In the genomic region with DNA sequence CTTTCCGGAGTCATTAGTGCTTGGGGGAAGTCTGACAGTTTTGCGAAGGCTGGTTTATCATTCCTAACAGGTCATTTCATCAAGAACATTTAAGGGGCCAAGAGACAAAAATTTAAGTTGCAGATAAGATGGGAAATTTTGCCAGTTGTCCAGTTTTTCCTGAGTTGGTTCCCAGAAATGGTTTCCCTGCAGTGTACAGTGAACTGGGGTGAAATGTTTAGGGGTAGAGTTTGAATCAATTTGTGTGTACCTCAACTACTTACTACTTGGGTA, we compare ENCODE assay signal across 8 mouse cellular contexts. TPM values are rescaled to one million over a fixed set of nuclear protein-coding genes. Genes with fewer than 3 reads are reported as not detected.
DNase-seq lines count a peak whose midpoint lies in the region; ATAC-seq and TF ChIP-seq lines count a peak whose summit lies in the region.

No protein-coding gene starts in this region.

- peaks cover 25% of the 10 kb centered on the region for H3K4me1 ChIP-seq in erythroblast, embryonic 14.5 days (ENCODE audit: control insufficient read depth)
- H3K4me1 ChIP-seq in testis, adult 2 months (ENCODE audit: control insufficient read depth, insufficient read depth, low read length), result peaks cover 8% of the 10 kb centered on the region
- peaks cover 20% of the 10 kb centered on the region for H3K4me1 ChIP-seq in liver, embryonic 12.5 days

- no peak for TF ChIP-seq CTCF in testis, adult 2 months (IDR thresholded peaks at IDR 0.05; ENCODE audit: control insufficient read depth, insufficient read depth, insufficient replicate concordance, low read depth, low read length)

- DNase-seq in testis, postnatal 10 days (ENCODE audit: low spot score), result no peak
- DNase-seq in right cerebral cortex, adult 2 months (ENCODE audit: low spot score in 2 of 2), result no peak
- no peak for DNase-seq in gastrocnemius, postnatal 10 days
- no peak for DNase-seq in T-cell, adult 2 months (ENCODE audit: low spot score)

- 2% methylated on average over 2 of the region's 2 CpGs for WGBS in liver, embryonic 12.5 days (ENCODE audit: insufficient replicate concordance)

- H3K36me3 ChIP-seq in erythroblast, embryonic 14.5 days (ENCODE audit: control insufficient read depth), result peaks cover 30% of the 10 kb centered on the region
- H3K36me3 ChIP-seq in testis, adult 2 months (ENCODE audit: control insufficient read depth, insufficient read depth, low read length), result no peaks in the 10 kb centered on the region
- peaks cover 18% of the 10 kb centered on the region for H3K36me3 ChIP-seq in liver, embryonic 12.5 days

- H3K27ac ChIP-seq in testis, adult 2 months (ENCODE audit: control insufficient read depth, insufficient read depth, low read depth, low read length), result peak overlapping the region; percentile 85
- H3K27ac ChIP-seq in liver, embryonic 12.5 days, result peak overlapping the region; percentile 100

- TF ChIP-seq POLR2A in testis, adult 2 months (IDR thresholded peaks at IDR 0.05; ENCODE audit: control insufficient read depth, low read depth, low read length), result no peak

- H3K27me3 ChIP-seq in erythroblast, embryonic 14.5 days (ENCODE audit: control insufficient read depth), result no peaks in the 10 kb centered on the region
- H3K27me3 ChIP-seq in testis, adult 2 months (ENCODE audit: control insufficient read depth, insufficient read depth, low read length), result no peaks in the 10 kb centered on the region
- no peaks in the 10 kb centered on the region for H3K27me3 ChIP-seq in liver, embryonic 12.5 days (replicated peaks)

- no peaks in the 10 kb centered on the region for H3K9me3 ChIP-seq in erythroblast, embryonic 14.5 days (ENCODE audit: control insufficient read depth, low read length)
- H3K9me3 ChIP-seq in liver, embryonic 12.5 days (replicated peaks), result no peaks in the 10 kb centered on the region

- ATAC-seq in erythroblast, adult 5-6 weeks (replicated peaks; ENCODE audit: low FRiP score, poor library complexity, severe bottlenecking), result no peak
- no peak for ATAC-seq in liver, embryonic 12.5 days

- peak overlapping the region; percentile 97 for H3K4me3 ChIP-seq in erythroblast, embryonic 14.5 days (replicated peaks)
- H3K4me3 ChIP-seq in testis, adult 2 months (ENCODE audit: control insufficient read depth, low read depth, low read length), result peak overlapping the region; percentile 93
- peak overlapping the region; percentile 98 for H3K4me3 ChIP-seq in liver, embryonic 12.5 days

- H3K4me2 ChIP-seq in liver, embryonic 12.5 days, result peak overlapping the region; percentile 74

- H3K9ac ChIP-seq in liver, embryonic 12.5 days, result peak overlapping the region; percentile 99

RNA-seq across cellular contexts. Expression of a gene that starts 1.2 kb away (rescaled TPM):
- 23.8 and 34.9 TPM in 2 replicates for polyA plus RNA-seq in erythroblast, embryonic 14.5 days (2012)
- total RNA-seq in erythroblast, adult 5-6 weeks (2015; ENCODE audit: low replicate concordance), result 35.9 and 39.0 TPM in 2 replicates
- total RNA-seq in erythroblast, adult 5-6 weeks (2017; ENCODE audit: low replicate concordance), result 54.1 and 57.2 TPM in 2 replicates
- polyA plus RNA-seq in testis, adult 2 months (2012; rRNA removed), result 66.4 and 142 TPM in 2 replicates
- polyA plus RNA-seq in liver, embryonic 12.5 days (2016; fragmentation: Nextera tagmentation; extraction: Ambion mirVana), result 106 and 117 TPM in 2 replicates
- total RNA-seq in gastrocnemius, postnatal 10 days (2021), result 10 to 100 TPM; 18.7 to 19.2 TPM
